Mouse (Mus musculus) neural tube, embryonic 11.5 days (tissue): ENCODE results near the gene Xrcc6. TPM values are rescaled to one million over a fixed set of nuclear protein-coding genes. Genes with fewer than 3 reads are reported as not detected.

ENCODE experiments used
- ATAC-seq: fragments of 200-750 bp; cut with Nextera tagmentation; 2 replicates; pipeline ENCODE4 v1.8.0; 2017; ENCODE audit warnings: moderate number of reproducible peaks, mild to moderate bottlenecking, moderate TSS enrichment, moderate library complexity; ENCODE audit not compliant: insufficient read depth, low FRiP score, low TSS enrichment
- DNase-seq: peaks from one replicate; pipeline ENCODE4 v3.0.0-alpha.2; 2015; ENCODE audit warnings: low spot score
- H3K27ac ChIP-seq: fragments of 300-500 bp; sonication (generic); 2 replicates; pipeline ENCODE4 v1.5.1; 2014; ENCODE audit warnings: low read depth, mild to moderate bottlenecking, low read length
- H3K27me3 ChIP-seq: fragments of 300-500 bp; sonication (generic); 2 replicates; pipeline ENCODE4 v1.6.1; 2014; ENCODE audit warnings: mild to moderate bottlenecking, low read length, mixed read lengths; ENCODE audit not compliant: control insufficient read depth, insufficient read depth
- H3K36me3 ChIP-seq: fragments of 300-500 bp; sonication (generic); 2 replicates; pipeline ENCODE4 v1.6.1; 2014; ENCODE audit warnings: mild to moderate bottlenecking, low read length, moderate library complexity, mixed read lengths; ENCODE audit not compliant: control insufficient read depth, insufficient read depth
- H3K4me1 ChIP-seq: fragments of 300-500 bp; sonication (generic); 2 replicates; pipeline ENCODE4 v1.6.1; 2014; ENCODE audit warnings: low read length, mixed read lengths; ENCODE audit not compliant: control insufficient read depth, insufficient read depth
- H3K4me2 ChIP-seq: fragments of 300-500 bp; sonication (generic); 2 replicates; pipeline ENCODE4 v1.6.1; 2014; ENCODE audit warnings: low read depth, mild to moderate bottlenecking, moderate library complexity
- H3K4me3 ChIP-seq: fragments of 300-500 bp; sonication (generic); 2 replicates; pipeline ENCODE4 v1.5.1; 2014; ENCODE audit warnings: low read depth, low read length
- H3K9ac ChIP-seq: fragments of 300-500 bp; sonication (generic); 2 replicates; pipeline ENCODE4 v1.6.1; 2014; ENCODE audit warnings: mild to moderate bottlenecking, low read length
- H3K9me3 ChIP-seq: fragments of 300-500 bp; sonication (generic); 2 replicates; pipeline ENCODE4 v1.6.1; 2016; ENCODE audit warnings: low read length; ENCODE audit not compliant: control insufficient read depth
- WGBS: fragments of 180-500 bp; shearing (Covaris S2); extraction: QIAGEN DNeasy Blood & Tissue Kit; methylation state at CpG from one replicate; pipeline ENCODE4 v1.1.7; 2014; 5-methylcytosine and 5-hydroxymethylcytosine counted together
- polyA plus RNA-seq: library from polyadenylated mRNA; unstranded; fragments of >200 nt; fragmentation: Nextera tagmentation; extraction: Ambion mirVana; gene quantifications from 2 replicates; pipeline ENCODE4 v1.2.1, GENCODE M21; 2014

Xrcc6 gene
- polyA plus RNA-seq, 1 experiment from 2014 or later = 73.8 TPM

GRCm38 (mm10) chr15:81993992-81994391, 6.4 kb downstream of the Xrcc6 start:
- Histone ChIP-seq H3K9me3 (no peaks in the 10 kb centered on the region), H3K27me3 (no peaks in the 10 kb centered on the region), H3K9ac (no peak overlapping the region), H3K4me1 (no peaks in the 10 kb centered on the region), H3K4me2 (no peak overlapping the region), H3K4me3 (no peak overlapping the region), H3K27ac (no peak overlapping the region), H3K36me3 (no peaks in the 10 kb centered on the region; the same call in none of the 2 replicates)
- WGBS = 77% methylated on average over 6 of the region's 6 CpGs
- ATAC-seq (no peak), DNase-seq (no peak)

- DNase-seq = no peak
- H3K27ac ChIP-seq = no peak overlapping the region
- H3K4me2 ChIP-seq = no peak overlapping the region
- no peak overlapping the region for H3K4me3 ChIP-seq
- peaks cover 3% of the 10 kb centered on the region; the same call in 1 of the 2 replicates for H3K36me3 ChIP-seq
- 93% methylated on average over 8 of the region's 8 CpGs for WGBS
- H3K4me1 ChIP-seq = no peaks in the 10 kb centered on the region
- no peaks in the 10 kb centered on the region for H3K9me3 ChIP-seq
- no peak for ATAC-seq
- no peak overlapping the region for H3K9ac ChIP-seq
- H3K27me3 ChIP-seq = no peaks in the 10 kb centered on the region
Measured at GRCm38 (mm10) chr15:82004257-82004656, 16.6 kb downstream of the Xrcc6 start.

GRCm38 (mm10) chr15:82011947-82012346, 24.3 kb downstream of the Xrcc6 start:
- no peaks in the 10 kb centered on the region for H3K36me3 ChIP-seq
- H3K27ac ChIP-seq = no peak overlapping the region
- no peaks in the 10 kb centered on the region for H3K27me3 ChIP-seq
- no peak overlapping the region for H3K4me2 ChIP-seq
- peaks cover 6% of the 10 kb centered on the region for H3K4me1 ChIP-seq
- 91% methylated on average over 6 of the region's 6 CpGs for WGBS
- H3K9ac ChIP-seq = no peak overlapping the region
- H3K9me3 ChIP-seq = no peaks in the 10 kb centered on the region
- ATAC-seq = no peak
- H3K4me3 ChIP-seq = no peak overlapping the region
- DNase-seq = no peak

GRCm38 (mm10) chr15:82014745-82015391, 27.2 kb downstream of the Xrcc6 start:
- no peaks in the 10 kb centered on the region for H3K9me3 ChIP-seq
- no peak for ATAC-seq
- H3K27ac ChIP-seq = no peak overlapping the region
- H3K4me1 ChIP-seq = peaks cover 6% of the 10 kb centered on the region
- peak overlapping the region; percentile 78 for H3K4me3 ChIP-seq
- no peaks in the 10 kb centered on the region for H3K36me3 ChIP-seq
- H3K27me3 ChIP-seq = no peaks in the 10 kb centered on the region
- DNase-seq = no peak
- peak overlapping the region; percentile 86 for H3K9ac ChIP-seq
- WGBS = 23% methylated on average over 9 of the region's 9 CpGs
- H3K4me2 ChIP-seq = peak overlapping the region; percentile 66

GRCm38 (mm10) chr15:82015392-82016100, 27.9 kb downstream of the Xrcc6 start:
- no peaks in the 10 kb centered on the region for H3K27me3 ChIP-seq
- H3K9me3 ChIP-seq = no peaks in the 10 kb centered on the region
- ATAC-seq (peak; percentile 78), DNase-seq (peak; percentile 41)
- peak overlapping the region; percentile 51 for H3K27ac ChIP-seq
- WGBS = under 1% methylated on average over 39 of the region's 39 CpGs
- H3K4me1 ChIP-seq = peaks cover 6% of the 10 kb centered on the region
- peak overlapping the region; percentile 66 for H3K4me2 ChIP-seq
- H3K9ac ChIP-seq = peak overlapping the region; percentile 86
- no peaks in the 10 kb centered on the region for H3K36me3 ChIP-seq
- peak overlapping the region; percentile 78 for H3K4me3 ChIP-seq

GRCm38 (mm10) chr15:82016101-82016808, 28.6 kb downstream of the Xrcc6 start:
- H3K36me3 ChIP-seq = no peaks in the 10 kb centered on the region
- peak overlapping the region; percentile 78 for H3K4me2 ChIP-seq
- DNase-seq (peak; percentile 99), ATAC-seq (peak; percentile 94)
- H3K27ac ChIP-seq = peak overlapping the region; percentile 51
- under 1% methylated on average over 53 of the region's 53 CpGs for WGBS
- peaks cover 6% of the 10 kb centered on the region for H3K4me1 ChIP-seq
- H3K27me3 ChIP-seq = no peaks in the 10 kb centered on the region
- no peaks in the 10 kb centered on the region for H3K9me3 ChIP-seq
- H3K4me3 ChIP-seq = peak overlapping the region; percentile 78
- peak overlapping the region; percentile 86 for H3K9ac ChIP-seq

GRCm38 (mm10) chr15:82016830-82017229, 29.2 kb downstream of the Xrcc6 start:
- peak overlapping the region; percentile 78 for H3K4me3 ChIP-seq
- DNase-seq (no peak), ATAC-seq (no peak)
- H3K4me1 ChIP-seq = peaks cover 6% of the 10 kb centered on the region
- H3K4me2 ChIP-seq = peak overlapping the region; percentile 78
- no peak overlapping the region for H3K27ac ChIP-seq
- no peaks in the 10 kb centered on the region for H3K9me3 ChIP-seq
- 25% methylated on average over 6 of the region's 6 CpGs for WGBS
- no peaks in the 10 kb centered on the region for H3K27me3 ChIP-seq
- peak overlapping the region; percentile 86 for H3K9ac ChIP-seq
- H3K36me3 ChIP-seq = no peaks in the 10 kb centered on the region

- WGBS = 80% methylated on average over 4 of the region's 4 CpGs
- no peak for DNase-seq
- Histone ChIP-seq H3K27ac (no peak overlapping the region), H3K9ac (no peak overlapping the region), H3K4me3 (no peak overlapping the region), H3K9me3 (no peaks in the 10 kb centered on the region), H3K27me3 (no peaks in the 10 kb centered on the region), H3K4me1 (peaks cover 6% of the 10 kb centered on the region), H3K36me3 (no peaks in the 10 kb centered on the region; the same call in 1 of the 2 replicates), H3K4me2 (no peak overlapping the region)
- no peak for ATAC-seq
Measured at GRCm38 (mm10) chr15:82017461-82017860, 29.8 kb downstream of the Xrcc6 start.
